Mouse (Mus musculus) neural tube, embryonic 12.5 days (tissue): ENCODE data around the gene Ccdc62. TPM values are rescaled to one million over a fixed set of nuclear protein-coding genes. Genes with fewer than 3 reads are reported as not detected.

Source experiments
- microRNA-seq: library from miRNA; unstranded; fragments of <30 nt; microRNA quantifications from one replicate; pipeline ENCODE4, GENCODE M21; 2017
- polyA plus RNA-seq: library from polyadenylated mRNA; unstranded; fragments of >200 nt; fragmentation: Nextera tagmentation; extraction: Ambion mirVana; gene quantifications from 2 replicates; pipeline ENCODE4 v1.2.1, GENCODE M21; 2016

Ccdc62 gene
- polyA plus RNA-seq, 1 experiment from 2014 or later, result 7.9 TPM

Small RNAs within 50 kb of the gene (microRNA-seq; reads per million reads assigned to microRNA genes)
- gene Mir7032, result not detected

Other genes starting within 250 kb of the Ccdc62 start
- gene Clip1, start 246.1 kb upstream of the Ccdc62 start, polyA plus RNA-seq, result 64.6 and 66.1 TPM in 2 replicates
- gene Zcchc8, start 209.6 kb upstream of the Ccdc62 start, polyA plus RNA-seq, result 89.3 and 96.6 TPM in 2 replicates
- gene Rsrc2, start 181.3 kb upstream of the Ccdc62 start, polyA plus RNA-seq, result 160 and 170 TPM in 2 replicates
- gene Kntc1, start 181.0 kb upstream of the Ccdc62 start, polyA plus RNA-seq, result 25.3 and 26.2 TPM in 2 replicates
- not detected in 2 replicates for gene Hcar2, start 65.2 kb upstream of the Ccdc62 start, polyA plus RNA-seq
- gene Hcar1, start 50.7 kb upstream of the Ccdc62 start, polyA plus RNA-seq, result not detected in 2 replicates
- 149 and 159 TPM in 2 replicates for gene Denr, start 23.5 kb upstream of the Ccdc62 start, polyA plus RNA-seq
- gene Gm43518, start 3.3 kb upstream of the Ccdc62 start, polyA plus RNA-seq, result 2.4 and 3.4 TPM in 2 replicates
- 12.6 and 14.6 TPM in 2 replicates for gene Hip1r, start 42.9 kb downstream of the Ccdc62 start, polyA plus RNA-seq
- gene Vps37b, start 101.6 kb downstream of the Ccdc62 start, polyA plus RNA-seq, result 70.9 and 71.2 TPM in 2 replicates
- 4.1 and 4.7 TPM in 2 replicates for gene Abcb9, start 165.1 kb downstream of the Ccdc62 start, polyA plus RNA-seq
- gene Ogfod2, start 181.6 kb downstream of the Ccdc62 start, polyA plus RNA-seq, result 28.1 and 28.8 TPM in 2 replicates
- gene Arl6ip4, start 185.4 kb downstream of the Ccdc62 start, polyA plus RNA-seq, result 93.1 and 98.9 TPM in 2 replicates